Mouse (Mus musculus): ENCODE results near the gene Hist1h1b. TPM values are rescaled to one million over a fixed set of nuclear protein-coding genes. Genes with fewer than 3 reads are reported as not detected.
A peak's percentile ranks its signal among the peaks of the same experiment; 100 is the strongest.
"Not testable (repeated sequence)": the region's sequence is repeated elsewhere in the genome, so short reads cannot be mapped to it uniquely, and the experiment has no call there.

The Hist1h1b gene
- polyA plus RNA-seq, 1 experiment from 2014 or later, result 10.5 TPM

- Histone ChIP-seq H3K36me3 (ENCODE audit: control insufficient read depth, insufficient read depth, low read length) (no peaks in the 10 kb centered on the region), H3K4me3 (ENCODE audit: low read depth, low read length) (no peak overlapping the region), H3K9ac (ENCODE audit: low read length) (no peak overlapping the region), H3K9me3 (ENCODE audit: control insufficient read depth, low read length) (no peaks in the 10 kb centered on the region), H3K4me2 (replicated peaks; ENCODE audit: low read depth) (no peak overlapping the region), H3K4me1 (replicated peaks; ENCODE audit: control insufficient read depth, insufficient read depth) (no peaks in the 10 kb centered on the region), H3K27me3 (ENCODE audit: control insufficient read depth, insufficient read depth, low read length) (no peaks in the 10 kb centered on the region), H3K27ac (replicated peaks) (no peak overlapping the region)
- WGBS, result 87% methylated on average over 1 of the region's 1 CpGs
- ATAC-seq (ENCODE audit: low FRiP score, low TSS enrichment), result no peak
- no peak for TF ChIP-seq CTCF (IDR thresholded peaks at IDR 0.05; ENCODE audit: low read depth)
- no peak for TF ChIP-seq EP300 (optimal IDR thresholded peaks at IDR 0.05)
- DNase-seq (ENCODE audit: low spot score), result no peak
Measured at GRCm38 (mm10) chr13:21781639-21782038, 1.2 kb upstream of the Hist1h1b start.

- Histone ChIP-seq H3K4me2 (replicated peaks; ENCODE audit: low read depth) (peak overlapping the region; percentile 83), H3K36me3 (ENCODE audit: control insufficient read depth, insufficient read depth, low read length) (no peaks in the 10 kb centered on the region), H3K9ac (ENCODE audit: low read length) (no peak overlapping the region), H3K9me3 (ENCODE audit: control insufficient read depth, low read length) (no peaks in the 10 kb centered on the region), H3K4me3 (ENCODE audit: low read depth, low read length) (peak overlapping the region; percentile 51; the same call in 1 of the 2 replicates), H3K27ac (replicated peaks) (no peak overlapping the region; the same call in 1 of the 2 replicates), H3K27me3 (ENCODE audit: control insufficient read depth, insufficient read depth, low read length) (no peaks in the 10 kb centered on the region), H3K4me1 (replicated peaks; ENCODE audit: control insufficient read depth, insufficient read depth) (no peaks in the 10 kb centered on the region)
- no peak for DNase-seq (ENCODE audit: low spot score)
- TF ChIP-seq EP300 (optimal IDR thresholded peaks at IDR 0.05) (no peak), CTCF (IDR thresholded peaks at IDR 0.05; ENCODE audit: low read depth) (no peak)
- WGBS, result 42% methylated on average over 6 of the region's 6 CpGs
- ATAC-seq (ENCODE audit: low FRiP score, low TSS enrichment), result no peak
Measured at GRCm38 (mm10) chr13:21781021-21781555, 663 bp upstream of the Hist1h1b start.

GRCm38 (mm10) chr13:21778814-21779766 lies 1.3 kb downstream of the Hist1h1b start:
- no peaks in the 10 kb centered on the region for H3K9me3 ChIP-seq (ENCODE audit: control insufficient read depth, low read length)
- peak overlapping the region; percentile 74 for H3K9ac ChIP-seq (ENCODE audit: low read length)
- no peaks in the 10 kb centered on the region for H3K4me1 ChIP-seq (replicated peaks; ENCODE audit: control insufficient read depth, insufficient read depth)
- H3K4me2 ChIP-seq (replicated peaks; ENCODE audit: low read depth), result peak overlapping the region; percentile 83
- 2% methylated on average over 33 of the region's 33 CpGs for WGBS
- H3K27ac ChIP-seq (replicated peaks), result peak overlapping the region; percentile 88
- H3K4me3 ChIP-seq (ENCODE audit: low read depth, low read length), result peak overlapping the region; percentile 51
- ATAC-seq (ENCODE audit: low FRiP score, low TSS enrichment) (peak; percentile 90), DNase-seq (ENCODE audit: low spot score) (peak; percentile 70)
- TF ChIP-seq CTCF (IDR thresholded peaks at IDR 0.05; ENCODE audit: low read depth) (no peak), EP300 (optimal IDR thresholded peaks at IDR 0.05) (peak; percentile 45)
- H3K36me3 ChIP-seq (ENCODE audit: control insufficient read depth, insufficient read depth, low read length), result no peaks in the 10 kb centered on the region
- H3K27me3 ChIP-seq (ENCODE audit: control insufficient read depth, insufficient read depth, low read length), result no peaks in the 10 kb centered on the region

- no peak for ATAC-seq (ENCODE audit: low FRiP score, low TSS enrichment)
- no peaks in the 10 kb centered on the region for H3K36me3 ChIP-seq (ENCODE audit: control insufficient read depth, insufficient read depth, low read length)
- no peak overlapping the region for H3K4me3 ChIP-seq (ENCODE audit: low read depth, low read length)
- H3K27me3 ChIP-seq (ENCODE audit: control insufficient read depth, insufficient read depth, low read length), result no peaks in the 10 kb centered on the region
- 49% methylated on average over 1 of the region's 1 CpGs for WGBS
- no peak overlapping the region for H3K4me2 ChIP-seq (replicated peaks; ENCODE audit: low read depth)
- no peaks in the 10 kb centered on the region for H3K9me3 ChIP-seq (ENCODE audit: control insufficient read depth, low read length)
- no peak for DNase-seq (ENCODE audit: low spot score)
- TF ChIP-seq EP300 (optimal IDR thresholded peaks at IDR 0.05), result no peak
- no peak for TF ChIP-seq CTCF (IDR thresholded peaks at IDR 0.05; ENCODE audit: low read depth)
- no peak overlapping the region for H3K27ac ChIP-seq (replicated peaks)
- no peak overlapping the region for H3K9ac ChIP-seq (ENCODE audit: low read length)
- no peaks in the 10 kb centered on the region for H3K4me1 ChIP-seq (replicated peaks; ENCODE audit: control insufficient read depth, insufficient read depth)
Measured at GRCm38 (mm10) chr13:21755707-21756106, 24.7 kb downstream of the Hist1h1b start.

- under 1% methylated on average over 18 of the region's 26 CpGs for WGBS
- peak overlapping the region; percentile 91 for H3K27ac ChIP-seq (replicated peaks)
- peak; percentile 42 for DNase-seq (ENCODE audit: low spot score)
- H3K9ac ChIP-seq (ENCODE audit: low read length), result peak overlapping the region; percentile 55; the same call in 1 of the 2 replicates
- H3K4me2 ChIP-seq (replicated peaks; ENCODE audit: low read depth), result peak overlapping the region; percentile 66
- not testable (repeated sequence) for H3K4me1 ChIP-seq (replicated peaks; ENCODE audit: control insufficient read depth, insufficient read depth); H3K36me3 ChIP-seq (ENCODE audit: control insufficient read depth, insufficient read depth, low read length); H3K27me3 ChIP-seq (ENCODE audit: control insufficient read depth, insufficient read depth, low read length); H3K9me3 ChIP-seq (ENCODE audit: control insufficient read depth, low read length); ATAC-seq (ENCODE audit: low FRiP score, low TSS enrichment)
- peak overlapping the region; percentile 43 for H3K4me3 ChIP-seq (ENCODE audit: low read depth, low read length)
Measured at GRCm38 (mm10) chr13:21754294-21755001, 26.0 kb downstream of the Hist1h1b start.
